In the genomic region with DNA sequence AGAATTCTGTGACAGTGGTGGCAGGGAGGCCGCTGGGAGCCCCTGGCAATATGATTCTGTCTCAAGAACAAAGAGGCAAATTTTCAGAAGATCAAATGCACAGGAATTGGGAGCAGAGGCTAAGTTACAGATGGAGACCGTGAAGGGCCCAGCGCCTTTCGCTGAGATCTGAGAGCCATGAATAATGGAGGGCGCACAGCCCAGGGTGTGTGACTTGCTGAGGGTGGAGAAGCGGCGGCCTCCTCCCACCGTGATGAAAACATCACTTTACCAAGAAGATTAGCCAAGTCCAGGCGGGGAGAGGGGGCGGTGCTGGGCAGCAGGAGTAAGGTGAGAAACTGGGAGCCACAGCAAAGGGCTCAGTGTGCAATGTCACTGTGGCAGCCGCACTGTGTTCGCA, we compare ENCODE assay signal across 17 mouse cellular contexts.
"Had no signal": no experiment of that assay in that cellular context is flagged by ENCODE, and none has a peak within 500 bp of the region (broad histone marks: within the 10 kb centered on the region; RNA-seq: fewer than 3 reads in every experiment).

No protein-coding gene starts in this region.

- H3K4me2 ChIP-seq: limb, embryonic 13.5 days; liver, embryonic 15.5 days; neural tube, embryonic 12.5 days; stomach, embryonic 15.5 days had no signal

- H3K27ac ChIP-seq: kidney, postnatal 0 days; layer of hippocampus, adult 2 months; limb, embryonic 13.5 days; liver, embryonic 15.5 days; neural tube, embryonic 12.5 days; stomach, embryonic 15.5 days had no signal

- ATAC-seq: inflammation-experienced regulatory T-cells, adult 6 months; intestine, postnatal 0 days; lung, postnatal 0 days had no signal

- H3K9me3 ChIP-seq: limb, embryonic 13.5 days; liver, embryonic 15.5 days; neural tube, embryonic 12.5 days; stomach, embryonic 15.5 days had no signal

- DNase-seq: kidney, adult 9 months; kidney, postnatal 36 days; left cerebral cortex, postnatal 4 days; lung, adult 2 months; lung, postnatal 36 days; retina, postnatal 1 day; right cerebral cortex, postnatal 4 days; thymus, postnatal 4 days had no signal

- H3K4me3 ChIP-seq: layer of hippocampus, adult 2 months; limb, embryonic 13.5 days; liver, embryonic 15.5 days; neural tube, embryonic 12.5 days; stomach, embryonic 15.5 days had no signal

- H3K36me3 ChIP-seq: limb, embryonic 13.5 days; liver, embryonic 15.5 days; neural tube, embryonic 12.5 days; stomach, embryonic 15.5 days had no signal

- H3K9ac ChIP-seq: limb, embryonic 13.5 days; liver, embryonic 15.5 days; neural tube, embryonic 12.5 days; stomach, embryonic 15.5 days had no signal

- H3K4me1 ChIP-seq: limb, embryonic 13.5 days; liver, embryonic 15.5 days had no signal
